Mouse (Mus musculus) urinary bladder, postnatal 0 days (tissue): Measurements from ENCODE around the gene Zfp457. TPM values are rescaled to one million over a fixed set of nuclear protein-coding genes. Genes with fewer than 3 reads are reported as not detected.

Experiments used
- polyA plus RNA-seq: library from polyadenylated mRNA; unstranded; fragments of >200 nt; fragmentation: Nextera tagmentation; extraction: Ambion mirVana; gene quantifications from 2 replicates; pipeline ENCODE4 v1.2.1, GENCODE M21; 2015

The Zfp457 gene
- 0.30 TPM in 1 of 2 replicates, not detected in the other for polyA plus RNA-seq

DNA sequence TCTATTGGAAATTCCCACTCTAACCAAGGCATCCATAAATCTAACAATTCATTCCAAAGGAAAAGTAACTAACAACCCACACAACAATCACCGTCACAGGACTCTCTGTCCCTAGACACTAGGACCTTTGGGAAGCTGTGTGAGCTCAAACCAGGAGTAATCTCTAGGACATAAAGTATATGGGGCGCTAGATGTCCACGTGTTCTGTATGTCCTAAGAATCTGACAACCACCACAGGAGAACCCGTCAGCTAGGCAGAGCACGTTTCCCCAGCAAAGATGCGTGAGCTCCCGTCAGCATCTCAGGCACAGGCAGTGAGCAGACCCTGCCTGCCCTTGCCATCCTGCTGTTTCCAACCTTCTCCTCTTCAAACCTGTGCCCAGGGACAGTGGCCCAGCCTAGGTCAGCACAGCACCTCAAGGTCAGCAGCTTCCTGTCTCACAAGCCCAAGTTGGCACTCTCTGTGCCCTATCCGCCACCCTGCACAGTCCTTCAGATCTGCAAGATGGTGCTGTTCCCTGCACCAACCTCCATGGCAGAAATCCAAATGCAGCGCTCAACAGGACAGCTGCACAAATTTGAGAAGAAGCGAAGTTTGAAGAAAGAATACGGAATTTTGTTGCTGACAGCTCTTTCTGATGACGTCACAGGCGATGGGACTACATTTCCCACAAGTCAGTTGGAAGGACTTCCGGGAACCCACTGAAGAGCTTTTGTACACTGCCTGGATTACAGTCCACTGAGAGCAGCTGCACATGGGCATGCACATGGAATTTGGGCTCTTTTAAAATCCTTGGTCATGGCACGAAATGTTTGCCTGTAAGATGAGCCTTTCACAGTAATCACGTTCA lies at the start of gene Zfp457:
Zfp457 (minus strand) TSS at position 664 of the 851 bp plus-strand sequence.

DNA sequence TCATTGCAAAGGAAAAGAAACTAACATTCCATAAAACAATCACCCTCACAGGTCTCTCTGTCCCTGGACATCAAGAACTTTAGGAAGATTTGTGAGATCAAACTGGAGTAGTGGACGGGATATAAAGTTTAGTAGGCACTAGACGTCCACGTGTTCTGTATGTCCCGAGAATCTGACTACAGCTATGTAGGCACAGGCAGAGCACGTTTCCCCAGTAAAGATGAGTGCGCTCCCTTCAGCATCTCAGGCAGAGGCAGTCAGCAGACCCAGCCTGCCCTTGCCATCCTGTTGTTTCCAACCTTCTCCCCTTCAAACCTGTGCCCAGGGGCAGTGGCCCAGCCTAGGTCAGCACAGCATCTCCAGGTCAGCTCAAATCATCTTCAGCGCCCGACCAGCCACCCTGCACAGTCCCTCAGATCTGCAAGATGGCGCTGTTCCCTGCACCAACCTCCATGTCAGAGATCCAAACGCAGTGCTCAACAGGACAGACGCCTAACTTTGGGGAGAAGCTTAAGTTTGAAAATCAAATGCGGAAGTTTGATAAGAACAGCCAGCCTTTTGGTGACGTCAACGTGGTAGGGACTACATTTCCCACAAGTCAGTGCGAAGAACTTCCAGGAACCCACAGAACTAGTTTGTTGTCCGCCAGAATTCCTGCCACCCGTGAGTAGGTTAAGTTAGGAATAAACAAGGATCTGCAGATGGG lies 25.9 kb upstream of the Zfp457 start, which contains the start of gene Zfp595:
Zfp595 (minus strand) TSS at position 552 of the 706 bp plus-strand sequence.

DNA sequence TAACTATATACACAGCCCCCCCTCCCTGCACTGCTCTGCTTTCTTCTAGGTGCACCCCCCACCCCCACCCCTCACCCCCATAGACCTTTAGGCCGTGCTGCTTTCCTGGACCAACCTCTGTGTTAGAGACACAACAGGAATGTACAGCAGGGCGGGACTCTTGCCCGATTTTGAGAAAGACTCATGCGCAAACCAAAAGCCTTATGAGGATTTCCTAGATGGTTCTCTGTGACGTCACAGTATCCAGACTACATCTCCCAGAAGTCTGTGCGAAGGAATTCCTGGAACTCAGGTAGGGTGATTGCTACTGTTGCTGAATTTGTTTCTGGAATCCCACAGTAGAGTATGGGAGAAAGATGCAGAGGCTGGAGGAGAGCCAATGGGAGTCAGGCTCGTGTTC lies 28.0 kb downstream of the Zfp457 start, which contains the start of gene Zfp458:
Zfp458 (minus strand) TSS at position 153 of the 400 bp plus-strand sequence.

Other genes starting within 250 kb of the Zfp457 start
- 1.1 and 1.2 TPM in 2 replicates for gene Zfp712, start 245.3 kb downstream of the Zfp457 start, polyA plus RNA-seq
- 1.7 and 1.8 TPM in 2 replicates for gene Zfp708, start 208.5 kb downstream of the Zfp457 start, polyA plus RNA-seq
- gene Gm28557, start 197.9 kb downstream of the Zfp457 start, polyA plus RNA-seq = 1.4 and 2.0 TPM in 2 replicates
- gene Rslcan18, start 190.2 kb downstream of the Zfp457 start, polyA plus RNA-seq = 0.08 and 0.14 TPM in 2 replicates
- 0.50 and 0.55 TPM in 2 replicates for gene Zfp759, start 184.8 kb downstream of the Zfp457 start, polyA plus RNA-seq
- 3.3 and 3.8 TPM in 2 replicates for gene Rsl1, start 133.3 kb downstream of the Zfp457 start, polyA plus RNA-seq
- 0.47 and 0.77 TPM in 2 replicates for gene Zfp455, start 112.0 kb downstream of the Zfp457 start, polyA plus RNA-seq
- 0.46 and 1.0 TPM in 2 replicates for gene Zfp458, start 28.0 kb downstream of the Zfp457 start, polyA plus RNA-seq
- gene Zfp595, start 26.1 kb upstream of the Zfp457 start, polyA plus RNA-seq = 1.1 TPM in 2 replicates
- 0.52 TPM in 1 of 2 replicates, not detected in the other for gene Gm28044, start 54.1 kb upstream of the Zfp457 start, polyA plus RNA-seq
- 0.45 and 0.47 TPM in 2 replicates for gene Zfp953, start 54.1 kb upstream of the Zfp457 start, polyA plus RNA-seq
- gene Gm28041, start 69.2 kb upstream of the Zfp457 start, polyA plus RNA-seq = 0.22 and 0.26 TPM in 2 replicates
- gene Zfp456, start 69.3 kb upstream of the Zfp457 start, polyA plus RNA-seq = 0.43 and 0.44 TPM in 2 replicates
- gene Zfp429, start 93.3 kb upstream of the Zfp457 start, polyA plus RNA-seq = 3.5 and 3.6 TPM in 2 replicates
- gene Zfp459, start 114.9 kb upstream of the Zfp457 start, polyA plus RNA-seq = 0.48 and 1.3 TPM in 2 replicates
- 4.8 and 5.0 TPM in 2 replicates for gene Zfp874a, start 145.1 kb upstream of the Zfp457 start, polyA plus RNA-seq
- 1.7 and 1.9 TPM in 2 replicates for gene Zfp874b, start 177.8 kb upstream of the Zfp457 start, polyA plus RNA-seq
- gene Zfp58, start 194.1 kb upstream of the Zfp457 start, polyA plus RNA-seq = 5.0 and 5.2 TPM in 2 replicates
- not detected in 2 replicates for gene Gm26965, start 219.7 kb upstream of the Zfp457 start, polyA plus RNA-seq
- 26.4 and 29.8 TPM in 2 replicates for gene Zfp87, start 219.7 kb upstream of the Zfp457 start, polyA plus RNA-seq
- gene Zfp748, start 247.3 kb upstream of the Zfp457 start, polyA plus RNA-seq = 4.0 and 5.1 TPM in 2 replicates